Mouse (Mus musculus) spleen, adult 2 months (tissue): ENCODE data around the gene Clcf1.

Source experiments
- CTCF ChIP-seq: fragments of 200-500 bp; IDR thresholded peaks from 2 replicates; pipeline ENCODE4 v1.5.1; 2011; ENCODE audit warnings: mild to moderate bottlenecking, inconsistent platforms; ENCODE audit not compliant: insufficient read depth, insufficient read length, insufficient replicate concordance; ENCODE audit errors: extremely low read depth
- POLR2A ChIP-seq: fragments of 200-500 bp; IDR thresholded peaks from 2 replicates; pipeline ENCODE4 v1.6.1; 2011; ENCODE audit warnings: low read depth, low read length, inconsistent platforms

DNA sequence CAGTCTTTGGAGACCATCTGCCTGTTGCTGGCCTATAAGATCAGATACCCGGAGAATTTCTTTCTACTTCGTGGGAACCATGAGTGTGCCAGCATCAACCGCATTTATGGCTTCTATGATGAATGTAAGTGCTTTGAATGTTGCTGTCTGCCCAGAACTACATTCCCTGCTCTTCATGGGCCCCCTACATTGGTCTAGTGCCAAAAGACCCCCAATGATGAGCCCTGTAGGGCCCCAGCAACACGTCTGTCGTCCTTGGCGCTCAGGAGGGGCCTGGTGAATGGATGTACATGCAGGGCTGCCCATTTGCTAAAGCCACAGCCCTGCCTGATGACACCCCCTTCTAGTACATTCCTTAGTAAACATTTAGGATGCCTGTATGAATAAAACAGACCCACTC lies 20.9 kb upstream of the Clcf1 start:
- no peak for TF ChIP-seq POLR2A
- no peak for TF ChIP-seq CTCF
